Mouse (Mus musculus) hindbrain, embryonic 14.5 days (tissue): ENCODE measurements around the gene Lmnb2. TPM values are rescaled to one million over a fixed set of nuclear protein-coding genes. Genes with fewer than 3 reads are reported as not detected.
A peak's percentile ranks its signal among the peaks of the same experiment; 100 is the strongest.

ENCODE experiments used
- ATAC-seq: fragments of 200-750 bp; cut with Nextera tagmentation; 2 replicates; pipeline ENCODE4 v1.8.0; 2017; ENCODE audit warnings: moderate number of reproducible peaks, mild to moderate bottlenecking, moderate TSS enrichment, moderate library complexity; ENCODE audit not compliant: low FRiP score
- DNase-seq: peaks from one replicate; pipeline ENCODE4 v3.0.0-alpha.2; 2015; ENCODE audit warnings: low spot score
- H3K27ac ChIP-seq: fragments of 300-500 bp; sonication (generic); 2 replicates; pipeline ENCODE4 v1.5.1; 2014; ENCODE audit warnings: mild to moderate bottlenecking, moderate library complexity
- H3K27me3 ChIP-seq: fragments of 300-500 bp; sonication (generic); 2 replicates; pipeline ENCODE4 v1.6.1; 2014; ENCODE audit warnings: mild to moderate bottlenecking, low read length, mixed read lengths; ENCODE audit not compliant: control insufficient read depth, insufficient read depth
- H3K36me3 ChIP-seq: fragments of 300-500 bp; sonication (generic); replicated peaks from 2 replicates; pipeline ENCODE4 v1.6.1; 2014; ENCODE audit not compliant: control insufficient read depth, insufficient read depth
- H3K4me1 ChIP-seq: fragments of 300-500 bp; sonication (generic); replicated peaks from 2 replicates; pipeline ENCODE4 v1.6.1; 2014; ENCODE audit warnings: antibody characterized with exemption, low read length, mixed read lengths; ENCODE audit not compliant: control insufficient read depth, insufficient read depth
- H3K4me2 ChIP-seq: fragments of 300-500 bp; sonication (generic); replicated peaks from 2 replicates; pipeline ENCODE4 v1.6.1; 2014; ENCODE audit warnings: mild to moderate bottlenecking, moderate library complexity
- H3K4me3 ChIP-seq: fragments of 300-500 bp; sonication (generic); replicated peaks from 2 replicates; pipeline ENCODE4 v1.5.1; 2014; ENCODE audit warnings: mild to moderate bottlenecking, low read length
- H3K9ac ChIP-seq: fragments of 300-500 bp; sonication (generic); 2 replicates; pipeline ENCODE4 v1.6.1; 2014
- H3K9me3 ChIP-seq: fragments of 300-500 bp; sonication (generic); 2 replicates; pipeline ENCODE4 v1.6.1; 2016; ENCODE audit warnings: low read length; ENCODE audit not compliant: control insufficient read depth
- WGBS: fragments of 180-500 bp; shearing (Covaris S2); extraction: QIAGEN DNeasy Blood & Tissue Kit; methylation state at CpG from one replicate; pipeline ENCODE4 v1.1.7; 2014; 5-methylcytosine and 5-hydroxymethylcytosine counted together
- polyA plus RNA-seq: library from polyadenylated mRNA; unstranded; fragments of >200 nt; fragmentation: Nextera tagmentation; extraction: Ambion mirVana; gene quantifications from 2 replicates; pipeline ENCODE4 v1.2.1, GENCODE M21; 2014

Gene Lmnb2
- polyA plus RNA-seq, 1 experiment from 2014 or later = 12.9 TPM

- ATAC-seq (no peak), DNase-seq (no peak)
- Histone ChIP-seq H3K4me2 (peak overlapping the region; percentile 39), H3K27ac (no peak overlapping the region), H3K36me3 (no peaks in the 10 kb centered on the region), H3K9ac (0 out of 2 replicates have a peak overlapping the region, but pooled peaks have one; percentile 20), H3K9me3 (no peaks in the 10 kb centered on the region), H3K4me3 (peak overlapping the region; percentile 11; the same call in 1 of the 2 replicates), H3K4me1 (peaks cover 4% of the 10 kb centered on the region), H3K27me3 (no peaks in the 10 kb centered on the region)
- 4% methylated on average over 16 of the region's 16 CpGs for WGBS
Observed at GRCm38 (mm10) chr10:80921923-80922322, 3.9 kb upstream of the Lmnb2 start.

GRCm38 (mm10) chr10:80917336-80917778 is 688 bp downstream of the Lmnb2 start:
- H3K4me2 ChIP-seq = peak overlapping the region; percentile 76
- 2% methylated on average over 15 of the region's 15 CpGs for WGBS
- H3K27ac ChIP-seq = peak overlapping the region; percentile 84
- H3K36me3 ChIP-seq = peaks cover 21% of the 10 kb centered on the region
- H3K9ac ChIP-seq = peak overlapping the region; percentile 84
- no peaks in the 10 kb centered on the region for H3K9me3 ChIP-seq
- peak; percentile 26; the same call in 1 of the 2 replicates for ATAC-seq
- peaks cover 15% of the 10 kb centered on the region for H3K4me1 ChIP-seq
- no peaks in the 10 kb centered on the region for H3K27me3 ChIP-seq
- DNase-seq = no peak
- peak overlapping the region; percentile 87 for H3K4me3 ChIP-seq

- Histone ChIP-seq H3K9me3 (no peaks in the 10 kb centered on the region), H3K4me3 (no peak overlapping the region), H3K9ac (no peak overlapping the region), H3K36me3 (peaks cover 35% of the 10 kb centered on the region), H3K27ac (no peak overlapping the region), H3K4me1 (peaks cover 15% of the 10 kb centered on the region), H3K4me2 (no peak overlapping the region), H3K27me3 (no peaks in the 10 kb centered on the region)
- DNase-seq (no peak), ATAC-seq (no peak)
- WGBS = 92% methylated on average over 4 of the region's 4 CpGs
Observed at GRCm38 (mm10) chr10:80915736-80916135, 2.3 kb downstream of the Lmnb2 start.

GRCm38 (mm10) chr10:80915260-80915659 is 2.8 kb downstream of the Lmnb2 start:
- no peak for ATAC-seq

GRCm38 (mm10) chr10:80914253-80914656 is 3.8 kb downstream of the Lmnb2 start:
- Histone ChIP-seq H3K4me2 (no peak overlapping the region), H3K4me1 (peaks cover 15% of the 10 kb centered on the region), H3K9ac (no peak overlapping the region), H3K27me3 (no peaks in the 10 kb centered on the region), H3K27ac (no peak overlapping the region), H3K4me3 (no peak overlapping the region), H3K9me3 (no peaks in the 10 kb centered on the region), H3K36me3 (peaks cover 50% of the 10 kb centered on the region)
- no peak for ATAC-seq
- DNase-seq = no peak
- 93% methylated on average over 5 of the region's 5 CpGs for WGBS

More at GRCm38 (mm10) chr10:80915260-80915659, 2.8 kb downstream of the Lmnb2 start:
- no peak overlapping the region for H3K9ac ChIP-seq
- H3K4me1 ChIP-seq = peaks cover 15% of the 10 kb centered on the region
- H3K36me3 ChIP-seq = peaks cover 40% of the 10 kb centered on the region
- 92% methylated on average over 2 of the region's 2 CpGs for WGBS
- no peaks in the 10 kb centered on the region for H3K9me3 ChIP-seq
- no peak overlapping the region for H3K27ac ChIP-seq
- no peak for DNase-seq
- H3K4me3 ChIP-seq = no peak overlapping the region
- no peak overlapping the region for H3K4me2 ChIP-seq
- H3K27me3 ChIP-seq = no peaks in the 10 kb centered on the region

- Histone ChIP-seq H3K36me3 (peaks cover 57% of the 10 kb centered on the region), H3K9me3 (no peaks in the 10 kb centered on the region), H3K4me2 (no peak overlapping the region), H3K9ac (no peak overlapping the region), H3K4me1 (peaks cover 15% of the 10 kb centered on the region), H3K27me3 (no peaks in the 10 kb centered on the region), H3K4me3 (no peak overlapping the region), H3K27ac (no peak overlapping the region)
- DNase-seq (no peak), ATAC-seq (no peak)
- 94% methylated on average over 7 of the region's 8 CpGs for WGBS
Observed at GRCm38 (mm10) chr10:80913364-80914011, 4.6 kb downstream of the Lmnb2 start.

GRCm38 (mm10) chr10:80911891-80912290 is 6.2 kb downstream of the Lmnb2 start:
- Histone ChIP-seq H3K27ac (no peak overlapping the region), H3K9ac (no peak overlapping the region), H3K9me3 (no peaks in the 10 kb centered on the region), H3K4me1 (peaks cover 11% of the 10 kb centered on the region), H3K4me2 (no peak overlapping the region), H3K36me3 (peaks cover 70% of the 10 kb centered on the region), H3K4me3 (no peak overlapping the region), H3K27me3 (no peaks in the 10 kb centered on the region)
- ATAC-seq = no peak
- no peak for DNase-seq

GRCm38 (mm10) chr10:80911354-80911753 is 6.7 kb downstream of the Lmnb2 start:
- Histone ChIP-seq H3K27ac (no peak overlapping the region), H3K36me3 (peaks cover 73% of the 10 kb centered on the region), H3K9me3 (no peaks in the 10 kb centered on the region), H3K9ac (no peak overlapping the region), H3K4me3 (no peak overlapping the region), H3K4me1 (peaks cover 6% of the 10 kb centered on the region), H3K27me3 (no peaks in the 10 kb centered on the region), H3K4me2 (no peak overlapping the region)
- 95% methylated on average over 4 of the region's 4 CpGs for WGBS
- DNase-seq (no peak), ATAC-seq (peak; percentile 10; the same call in 1 of the 2 replicates)

GRCm38 (mm10) chr10:80909375-80910162 is 8.5 kb downstream of the Lmnb2 start:
- peaks cover 79% of the 10 kb centered on the region for H3K36me3 ChIP-seq
- WGBS = 95% methylated on average over 22 of the region's 22 CpGs

More at GRCm38 (mm10) chr10:80909375-80910162, 8.5 kb downstream of the Lmnb2 start:
- no peak overlapping the region for H3K27ac ChIP-seq
- no peak overlapping the region for H3K9ac ChIP-seq
- H3K4me2 ChIP-seq = no peak overlapping the region
- no peaks in the 10 kb centered on the region for H3K9me3 ChIP-seq
- H3K4me1 ChIP-seq = no peaks in the 10 kb centered on the region
- ATAC-seq (no peak), DNase-seq (no peak)
- no peaks in the 10 kb centered on the region for H3K27me3 ChIP-seq
- H3K4me3 ChIP-seq = no peak overlapping the region
